Mouse (Mus musculus) intestine, embryonic 14.5 days (tissue): ENCODE data around the gene Gm4981. TPM values are rescaled to one million over a fixed set of nuclear protein-coding genes. Genes with fewer than 3 reads are reported as not detected.

ENCODE experiments used
- polyA plus RNA-seq: library from polyadenylated mRNA; unstranded; fragments of >200 nt; fragmentation: Nextera tagmentation; extraction: Ambion mirVana; gene quantifications from 2 replicates; pipeline ENCODE4 v1.2.1, GENCODE M21; 2014

Gm4981 gene
- polyA plus RNA-seq, 1 experiment from 2014 or later: not detected

Other genes starting within 250 kb of the Gm4981 start
- not detected in 2 replicates for gene AW822073, start 11.8 kb downstream of the Gm4981 start, polyA plus RNA-seq
- gene Duxf3, start 4.0 kb downstream of the Gm4981 start, polyA plus RNA-seq: not detected in 2 replicates
- 59.0 and 65.5 TPM in 2 replicates for gene Gcc2, start 18.8 kb upstream of the Gm4981 start, polyA plus RNA-seq
- 134 and 156 TPM in 2 replicates for gene Lims1, start 86.8 kb upstream of the Gm4981 start, polyA plus RNA-seq
- gene Ranbp2, start 210.2 kb upstream of the Gm4981 start, polyA plus RNA-seq: 36.4 and 37.6 TPM in 2 replicates